Mouse (Mus musculus) skeletal muscle tissue, adult 2 months (tissue): ENCODE measurements at regions not wholly inside any gene's neighbourhood (a gene's known extent, or its start where the extent isn't known, plus 50 kb on each side); places are given as distances from the start of the nearest gene placed in this dataset.

Source experiments
- DNase-seq: peaks from one replicate; pipeline ENCODE4 v3.0.0-alpha.2; 2012; ENCODE audit warnings: low read depth, low spot score

- no peak for DNase-seq
Observed at GRCm38 (mm10) chr7:70117930-70118922, 248.3 kb downstream of the Nr2f2 start.

GRCm38 (mm10) chr7:70109013-70109412 lies 257.5 kb downstream of the Nr2f2 start:
- no peak for DNase-seq

DNA sequence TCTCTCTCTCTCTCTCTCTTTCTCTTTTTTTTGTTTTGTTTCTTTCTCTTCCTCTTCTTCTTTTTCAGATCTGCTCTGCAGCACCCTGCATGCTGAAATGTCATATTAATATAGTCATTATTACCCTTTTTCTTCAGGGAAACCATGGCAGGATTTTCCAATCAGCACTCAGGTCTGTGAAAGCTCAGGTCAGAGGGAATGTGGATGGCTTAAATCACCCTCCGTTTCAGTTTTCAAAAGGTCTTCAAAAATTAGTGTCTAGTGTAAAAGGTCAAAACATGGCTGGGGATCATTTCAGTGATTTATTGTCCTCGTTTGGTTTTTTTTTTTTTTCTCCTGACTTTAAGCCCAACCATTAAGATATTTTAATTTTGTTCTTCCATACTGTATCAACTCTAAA lies 261.5 kb downstream of the Nr2f2 start:
- DNase-seq: no peak

DNA sequence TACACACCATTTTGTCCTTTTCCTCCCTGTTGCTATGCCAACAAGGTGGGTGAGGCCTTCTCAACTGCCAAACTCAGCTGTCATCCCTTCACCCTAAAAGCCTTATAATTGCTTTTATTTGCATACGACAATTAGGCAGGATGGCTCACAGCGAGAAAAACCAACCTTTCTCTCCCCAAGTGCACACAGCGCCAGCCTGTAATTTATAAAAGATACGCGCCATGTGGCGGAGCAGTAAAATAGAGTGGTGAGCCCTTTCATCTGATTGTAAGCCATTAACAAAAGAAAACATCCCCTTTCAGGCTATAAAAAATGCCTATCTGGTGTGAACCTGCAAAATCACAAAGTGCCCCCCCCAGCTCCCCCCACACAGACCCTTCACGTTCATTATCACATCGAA lies 262.0 kb downstream of the Nr2f2 start:
- no peak for DNase-seq

- no peak for DNase-seq
Observed at GRCm38 (mm10) chr7:70103680-70104079, 262.9 kb downstream of the Nr2f2 start.

DNA sequence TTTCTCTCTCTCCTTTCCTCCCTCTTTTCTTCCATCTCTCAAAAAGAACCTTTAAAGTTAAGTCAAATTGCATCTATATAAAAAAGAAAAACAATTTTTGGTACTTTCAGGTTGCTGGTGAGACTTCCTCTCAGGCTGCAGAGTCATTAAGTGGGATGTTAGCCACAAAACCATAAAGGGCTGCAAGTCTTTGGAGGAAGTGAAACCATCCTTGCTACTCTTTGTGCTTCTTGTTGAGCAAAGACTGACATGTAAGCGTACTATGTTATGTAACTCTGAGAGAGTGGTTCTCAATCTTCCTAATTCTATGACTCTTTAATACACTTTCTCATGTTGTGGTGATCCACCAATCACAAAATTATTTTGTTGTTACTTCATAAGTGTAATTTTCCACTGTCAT lies 267.5 kb downstream of the Nr2f2 start:
- no peak for DNase-seq

DNA sequence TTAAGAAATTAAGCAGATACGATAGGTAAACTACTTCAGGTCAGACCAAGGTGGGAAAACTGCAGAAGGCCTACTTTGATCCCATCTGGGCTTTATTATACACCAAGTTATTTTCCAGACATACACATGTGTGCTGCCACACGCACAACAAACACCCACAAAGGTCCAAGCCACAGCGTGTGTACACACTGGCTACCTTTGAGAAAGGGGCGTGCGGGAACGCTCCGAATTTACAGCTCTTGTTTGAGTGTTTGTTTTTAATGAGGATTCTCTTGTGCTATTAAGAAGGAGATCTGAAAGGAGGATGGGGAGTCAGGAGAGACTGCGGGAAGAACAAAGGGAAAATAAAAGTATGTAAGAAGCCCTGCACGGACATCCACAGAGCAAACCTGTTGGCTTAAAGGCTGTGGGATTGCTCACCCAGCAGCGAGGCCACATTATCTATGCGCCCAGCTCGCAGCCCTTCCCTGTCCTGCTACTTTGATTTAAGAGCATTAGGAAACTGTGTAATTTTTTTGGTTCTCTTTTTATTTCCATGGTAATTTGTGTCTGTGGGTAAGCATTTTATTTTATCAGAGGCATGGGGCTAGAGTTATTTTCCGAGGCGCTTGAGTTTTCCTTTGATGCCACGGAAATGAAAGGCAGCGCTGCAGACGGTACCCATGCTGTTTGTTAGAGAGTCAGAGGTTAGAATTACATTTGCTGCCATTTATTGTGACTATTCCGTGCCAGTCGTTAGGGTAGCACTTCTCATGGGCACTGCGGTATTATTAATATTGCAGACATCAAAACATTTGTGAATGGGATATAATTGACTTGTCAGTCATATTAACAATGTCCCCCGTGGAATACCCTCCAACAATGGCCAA lies 272.4 kb downstream of the Nr2f2 start:
- no peak for DNase-seq

- no peak for DNase-seq
Observed at GRCm38 (mm10) chr7:70092089-70092488, 274.4 kb downstream of the Nr2f2 start.

DNA sequence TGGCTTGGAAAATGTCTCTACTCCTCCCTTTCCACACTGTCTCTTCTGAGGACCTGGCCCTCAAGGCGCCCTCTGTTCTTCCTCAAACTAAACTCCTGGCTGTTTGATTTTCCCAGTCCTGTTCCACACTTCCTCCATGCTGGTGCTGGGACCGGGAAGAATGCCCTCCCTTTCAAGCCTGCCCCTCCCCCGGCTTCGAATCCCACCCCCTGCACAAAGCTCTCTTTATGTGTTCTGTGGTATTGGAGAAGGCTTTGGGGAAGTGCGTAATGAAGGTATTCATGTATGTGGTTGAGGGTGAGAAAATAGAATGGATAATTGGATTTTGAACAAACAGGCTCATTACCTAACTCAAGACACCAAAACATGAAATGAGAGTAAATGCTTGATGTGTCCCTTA lies 277.4 kb downstream of the Nr2f2 start:
- DNase-seq: no peak

DNA sequence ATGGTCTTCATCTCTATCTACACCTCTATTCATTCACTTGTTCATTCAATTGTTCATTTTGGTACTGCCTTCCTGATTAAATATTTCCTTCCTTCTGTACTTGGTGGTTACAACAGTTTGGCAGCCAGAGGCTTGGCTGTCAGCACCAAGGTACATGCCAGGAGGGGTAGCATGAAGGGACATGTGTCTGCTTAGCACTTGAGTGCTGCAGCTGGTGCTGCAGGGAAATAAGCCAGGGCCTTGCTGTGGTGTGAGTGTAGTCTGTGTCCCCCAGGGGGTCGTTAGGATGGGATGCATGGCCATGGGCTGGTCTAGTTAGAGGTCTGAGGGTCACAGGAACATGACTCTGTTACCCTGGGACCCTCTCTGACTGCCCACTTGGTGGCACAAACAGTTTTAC lies 296.9 kb downstream of the Nr2f2 start:
- DNase-seq: no peak

- no peak for DNase-seq
Observed at GRCm38 (mm10) chr7:70067828-70068719, 298.5 kb downstream of the Nr2f2 start.

- no peak for DNase-seq
Observed at GRCm38 (mm10) chr7:70067071-70067470, 299.5 kb downstream of the Nr2f2 start.

GRCm38 (mm10) chr7:70066448-70066847 lies 300.1 kb downstream of the Nr2f2 start:
- DNase-seq: no peak

GRCm38 (mm10) chr7:70065471-70066130 lies 300.9 kb downstream of the Nr2f2 start:
- no peak for DNase-seq

GRCm38 (mm10) chr7:70047415-70047753 lies 319.2 kb downstream of the Nr2f2 start:
- DNase-seq: no peak

- DNase-seq: no peak
Observed at GRCm38 (mm10) chr7:70046691-70047414, 319.7 kb downstream of the Nr2f2 start.

DNA sequence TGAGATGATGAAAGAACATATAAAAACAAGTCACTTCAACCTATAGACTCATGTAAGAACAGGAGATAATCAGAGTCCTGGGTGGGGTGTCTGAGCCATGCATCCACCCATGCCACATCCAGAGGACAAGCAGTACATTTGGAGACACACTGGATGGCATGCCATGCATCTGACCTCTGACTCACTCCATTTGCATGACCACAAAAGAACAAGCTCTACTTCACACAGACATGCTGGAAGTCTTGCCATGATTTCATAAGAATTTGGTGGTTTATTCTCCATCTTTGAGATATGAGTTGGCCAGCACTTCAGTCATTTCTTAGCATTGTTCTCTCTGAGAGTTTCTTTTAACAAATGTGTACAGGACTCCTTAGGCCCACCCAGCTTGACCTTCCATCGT lies 329.5 kb downstream of the Nr2f2 start:
- no peak for DNase-seq

DNA sequence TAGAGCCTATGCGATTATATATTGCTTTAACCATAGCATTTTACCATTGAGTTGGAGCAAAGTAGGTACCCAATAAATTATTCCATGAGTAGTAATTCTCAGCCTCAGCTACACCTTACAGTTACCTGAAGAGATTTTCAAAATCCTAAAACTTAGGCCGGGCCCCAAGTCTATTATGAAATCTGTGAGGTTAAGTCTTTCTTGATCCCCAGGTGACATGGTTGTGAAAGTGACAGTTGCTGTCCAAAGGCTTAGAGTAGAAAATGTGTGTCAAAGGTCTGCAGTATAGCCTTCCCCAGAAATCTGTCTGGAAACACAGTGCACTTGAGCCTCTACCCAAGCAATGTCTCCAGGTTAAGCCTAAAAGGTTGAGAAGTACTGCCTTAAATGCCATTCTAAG lies 333.7 kb downstream of the Nr2f2 start:
- DNase-seq: no peak

DNA sequence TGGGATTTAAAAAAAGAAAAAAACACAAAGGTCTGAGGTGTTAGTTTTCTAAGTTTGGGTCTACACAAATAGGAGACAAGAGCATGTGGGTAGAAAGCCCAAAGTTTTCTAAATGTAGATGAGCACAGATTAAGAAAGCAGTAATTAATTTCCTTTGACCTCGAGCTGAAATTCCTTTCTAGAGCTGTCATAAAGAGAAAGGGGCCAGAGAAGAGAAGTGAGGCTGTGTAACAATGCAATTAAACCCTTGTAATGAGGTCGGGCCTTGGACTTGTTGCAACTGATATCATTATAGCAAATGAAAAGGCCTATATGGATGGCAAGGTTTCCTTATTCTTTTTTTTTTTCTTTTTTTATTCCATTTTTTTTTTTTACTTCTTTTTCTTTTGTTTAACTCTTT lies 337.2 kb downstream of the Nr2f2 start:
- DNase-seq: no peak

GRCm38 (mm10) chr7:70025527-70025926 lies 341.0 kb downstream of the Nr2f2 start:
- no peak for DNase-seq
